ENCODE assay signal across 8 mouse cellular contexts in genomic region chr7:16310521-16311452, GRCm38 (mm10). TPM values are rescaled to one million over a fixed set of nuclear protein-coding genes. Genes with fewer than 3 reads are reported as not detected.
DNase-seq lines count a peak whose midpoint lies in the region; ATAC-seq and TF ChIP-seq lines count a peak whose summit lies in the region.

No protein-coding gene starts in this region.

- H3K9ac ChIP-seq in heart, embryonic 16.5 days (ENCODE audit: low read length): peak overlapping the region; percentile 99
- peak overlapping the region; percentile 95 for H3K9ac ChIP-seq in liver, postnatal 0 days (replicated peaks)

- no peaks in the 10 kb centered on the region for H3K36me3 ChIP-seq in heart, embryonic 16.5 days (ENCODE audit: control insufficient read depth, insufficient read depth)
- H3K36me3 ChIP-seq in liver, postnatal 0 days (replicated peaks; ENCODE audit: insufficient read depth, low read length): no peaks in the 10 kb centered on the region

- peak overlapping the region; percentile 100 for H3K4me2 ChIP-seq in heart, embryonic 16.5 days (ENCODE audit: low read depth, low read length)
- peak overlapping the region; percentile 100 for H3K4me2 ChIP-seq in liver, postnatal 0 days (ENCODE audit: low read depth, low read length)

- peak; percentile 81 for DNase-seq in CD4-positive helper T cell, adult 2 months (ENCODE audit: low read depth, low spot score)
- peak; percentile 75 for DNase-seq in T-cell, adult 2 months (ENCODE audit: low spot score)
- peak; percentile 55 for DNase-seq in embryo, embryonic 10.5 days (ENCODE audit: low spot score)
- DNase-seq in kidney, postnatal 36 days: peak; percentile 21 to 45
- DNase-seq in liver, postnatal 0 days: peak; percentile 70
- no peak for DNase-seq in ovary, postnatal 36 days (ENCODE audit: low spot score)

- no peaks in the 10 kb centered on the region for H3K27me3 ChIP-seq in heart, embryonic 16.5 days (ENCODE audit: control insufficient read depth, insufficient read depth, low read length)
- peaks cover 2% of the 10 kb centered on the region; the same call in 1 of the 2 replicates for H3K27me3 ChIP-seq in liver, postnatal 0 days (ENCODE audit: insufficient read depth, low read length)

- ATAC-seq in heart, embryonic 16.5 days (replicated peaks; ENCODE audit: extremely low read depth, insufficient read depth, low FRiP score): no peak
- ATAC-seq in liver, postnatal 0 days: no peak

- peak overlapping the region; percentile 85 for H3K4me3 ChIP-seq in heart, embryonic 16.5 days (ENCODE audit: low read length)
- peak overlapping the region; percentile 81 for H3K4me3 ChIP-seq in liver, postnatal 0 days (ENCODE audit: low read depth, low read length)
- H3K4me3 ChIP-seq in olfactory bulb, adult 2 months (ENCODE audit: insufficient read depth, low read depth, low read length): peak overlapping the region; percentile 92

- H3K27ac ChIP-seq in heart, embryonic 16.5 days (ENCODE audit: low read length): peak overlapping the region; percentile 100
- H3K27ac ChIP-seq in liver, postnatal 0 days (ENCODE audit: low read depth): peak overlapping the region; percentile 99
- H3K27ac ChIP-seq in olfactory bulb, adult 2 months (ENCODE audit: insufficient read depth, low read depth, low read length): peak overlapping the region; percentile 56

- H3K4me1 ChIP-seq in heart, embryonic 16.5 days (ENCODE audit: control insufficient read depth, insufficient read depth, low read length): peaks cover 40% of the 10 kb centered on the region
- peaks cover 45% of the 10 kb centered on the region for H3K4me1 ChIP-seq in liver, postnatal 0 days (ENCODE audit: insufficient read depth)
- peaks cover 38% of the 10 kb centered on the region for H3K4me1 ChIP-seq in olfactory bulb, adult 2 months (ENCODE audit: control insufficient read depth, insufficient read depth, low read length)

- no peaks in the 10 kb centered on the region for H3K9me3 ChIP-seq in heart, embryonic 16.5 days (replicated peaks; ENCODE audit: control insufficient read depth, low read length)
- H3K9me3 ChIP-seq in liver, postnatal 0 days (ENCODE audit: low read length): no peaks in the 10 kb centered on the region

- no peak for TF ChIP-seq POLR2A in olfactory bulb, adult 2 months (IDR thresholded peaks at IDR 0.05; ENCODE audit: insufficient read depth, low read depth, low read length)

- TF ChIP-seq CTCF in liver, postnatal 0 days (IDR thresholded peaks at IDR 0.05; ENCODE audit: low read depth): no peak
- TF ChIP-seq CTCF in olfactory bulb, adult 2 months (IDR thresholded peaks at IDR 0.05; ENCODE audit: insufficient read depth, low read depth, low read length): no peak

- TF ChIP-seq EP300 in liver, postnatal 0 days (IDR thresholded peaks at IDR 0.05; ENCODE audit: low read depth): no peak

- under 1% methylated on average over 31 of the region's 31 CpGs for WGBS in heart, embryonic 16.5 days
- under 1% methylated on average over 27 of the region's 31 CpGs for WGBS in liver, postnatal 0 days (ENCODE audit: insufficient replicate concordance)
- 0% methylated on average over 30 of the region's 31 CpGs for WGBS in olfactory bulb, adult 2 months

RNA-seq across cellular contexts. Expression of gene Bbc3, which starts 2.6 kb away (rescaled TPM):
- 5.7 and 6.8 TPM in 2 replicates for polyA plus RNA-seq in heart, embryonic 16.5 days (2015; fragmentation: Nextera tagmentation; extraction: Ambion mirVana)
- polyA plus RNA-seq in liver, postnatal 0 days (2015; fragmentation: Nextera tagmentation; extraction: Ambion mirVana): 3.7 and 4.1 TPM in 2 replicates
- polyA plus RNA-seq in olfactory bulb, adult 2 months (2012; ENCODE audit: insufficient read depth, insufficient read length, low replicate concordance, missing spikeins): not detected in 2 replicates

RNA-seq across cellular contexts. Expression of gene Ccdc9, which starts 24.2 kb away (rescaled TPM):
- polyA plus RNA-seq in heart, embryonic 16.5 days (2015; fragmentation: Nextera tagmentation; extraction: Ambion mirVana): 12.0 and 15.2 TPM in 2 replicates
- polyA plus RNA-seq in liver, postnatal 0 days (2015; fragmentation: Nextera tagmentation; extraction: Ambion mirVana): 5.7 and 8.8 TPM in 2 replicates
- polyA plus RNA-seq in olfactory bulb, adult 2 months (2012; ENCODE audit: insufficient read depth, insufficient read length, low replicate concordance, missing spikeins): not detected in 2 replicates

RNA-seq across cellular contexts. Expression of gene Inafm1, which starts 37.4 kb away (rescaled TPM):
- polyA plus RNA-seq in heart, embryonic 16.5 days (2015; fragmentation: Nextera tagmentation; extraction: Ambion mirVana): 6.9 and 9.0 TPM in 2 replicates
- polyA plus RNA-seq in liver, postnatal 0 days (2015; fragmentation: Nextera tagmentation; extraction: Ambion mirVana): 7.5 and 8.4 TPM in 2 replicates
- polyA plus RNA-seq in olfactory bulb, adult 2 months (2012; ENCODE audit: insufficient read depth, insufficient read length, low replicate concordance, missing spikeins): not detected in 2 replicates

RNA-seq across cellular contexts. Expression of gene C5ar1, which starts 51.4 kb away (rescaled TPM):
- polyA plus RNA-seq in heart, embryonic 16.5 days (2015; fragmentation: Nextera tagmentation; extraction: Ambion mirVana): 2.6 and 3.2 TPM in 2 replicates
- polyA plus RNA-seq in liver, postnatal 0 days (2015; fragmentation: Nextera tagmentation; extraction: Ambion mirVana): 5.5 and 6.9 TPM in 2 replicates
- not detected in 2 replicates for polyA plus RNA-seq in olfactory bulb, adult 2 months (2012; ENCODE audit: insufficient read depth, insufficient read length, low replicate concordance, missing spikeins)

Comparison
In these comparisons a context has a peak if more than half of its experiments do, and no peak if none do; other contexts are left out.
1. RNA of gene Ccdc9, which starts 24.2 kb away (polyA plus RNA-seq): not detected in olfactory bulb, adult 2 months; 12.0 to 15.2 TPM in heart, embryonic 16.5 days and 5.7 to 8.8 TPM in liver, postnatal 0 days; every median in the first group is over 10 times any median in the second.
2. Peak in every context shown above with its lines, with median percentiles within 50 percentile points of each other: H3K27ac ChIP-seq and H3K4me3 ChIP-seq.